Mouse (Mus musculus) adrenal gland, postnatal 4 days (tissue): ENCODE results near the gene Cyp2b19. TPM values are rescaled to one million over a fixed set of nuclear protein-coding genes. Genes with fewer than 3 reads are reported as not detected.

Experiments
- total RNA-seq, 2 experiments: library from RNA; stranded (reverse); gene quantifications; 2 replicates each; pipeline ENCODE4 v1.2.3; 2021

The Cyp2b19 gene
- total RNA-seq, 2 experiments from 2014 or later, result not detected

Other genes with a start within 250 kb of the Cyp2b19 start
- not detected for gene Nlrp9a, start 222.1 kb upstream of the Cyp2b19 start, total RNA-seq
- not detected for gene Vmn1r185, start 138.7 kb upstream of the Cyp2b19 start, total RNA-seq
- gene Cyp2b23, start 70.7 kb upstream of the Cyp2b19 start, total RNA-seq, result not detected
- gene Cyp2g1, start 51.8 kb downstream of the Cyp2b19 start, total RNA-seq, result 1 to 10 TPM in 1 of 2 experiments, not detected in 1; 1.8 TPM
- 1 to 10 TPM in 1 of 2 experiments, not detected in 1; 2.9 TPM for gene Cyp2a5, start 78.2 kb downstream of the Cyp2b19 start, total RNA-seq
- 1 to 10 TPM in 1 of 2 experiments, not detected in 1; 4.4 TPM for gene Cyp2a22, start 182.2 kb downstream of the Cyp2b19 start, total RNA-seq